Mouse (Mus musculus) inflammation-experienced regulatory T-cells, adult 6 months (primary cell): ENCODE measurements around the gene Glcci1. TPM values are rescaled to one million over a fixed set of nuclear protein-coding genes. Genes with fewer than 3 reads are reported as not detected.

Source experiments
- ATAC-seq: one replicate; pipeline ENCODE4 v1.8.0; 2017
- polyA plus RNA-seq, 3 experiments: library from polyadenylated mRNA; unstranded; fragments of 100-300 nt; shearing (Covaris generic); gene quantifications; one replicate each; pipeline ENCODE4 v1.2.1; 2017

The Glcci1 gene
- polyA plus RNA-seq = 10 to 100 TPM; 24.8 to 33.6 (median 30.3) TPM

- peak; percentile 7 for ATAC-seq
Measured at GRCm38 (mm10) chr6:8509551-8509950, at the start of gene Glcci1. Glcci1 (plus strand) TSS chr6:8509600.

GRCm38 (mm10) chr6:8462447-8462846 is 47.0 kb upstream of the Glcci1 start:
- no peak for ATAC-seq

GRCm38 (mm10) chr6:8465388-8465787 is 44.0 kb upstream of the Glcci1 start:
- ATAC-seq = no peak

- ATAC-seq = no peak
Measured at GRCm38 (mm10) chr6:8465985-8466384, 43.4 kb upstream of the Glcci1 start.

- ATAC-seq = no peak
Measured at GRCm38 (mm10) chr6:8467667-8468337, 41.6 kb upstream of the Glcci1 start.

GRCm38 (mm10) chr6:8469918-8470317 is 39.5 kb upstream of the Glcci1 start:
- ATAC-seq = no peak

- ATAC-seq = no peak
Measured at GRCm38 (mm10) chr6:8472125-8472524, 37.3 kb upstream of the Glcci1 start.

GRCm38 (mm10) chr6:8472915-8473314 is 36.5 kb upstream of the Glcci1 start:
- no peak for ATAC-seq

- no peak for ATAC-seq
Measured at GRCm38 (mm10) chr6:8473498-8473897, 35.9 kb upstream of the Glcci1 start.

- no peak for ATAC-seq
Measured at GRCm38 (mm10) chr6:8474316-8474715, 35.1 kb upstream of the Glcci1 start.

- no peak for ATAC-seq
Measured at GRCm38 (mm10) chr6:8474820-8475219, 34.6 kb upstream of the Glcci1 start.

- no peak for ATAC-seq
Measured at GRCm38 (mm10) chr6:8479176-8479575, 30.2 kb upstream of the Glcci1 start.

- ATAC-seq = peak; percentile 0
Measured at GRCm38 (mm10) chr6:8484437-8485275, 24.7 kb upstream of the Glcci1 start.

- peak; percentile 91 for ATAC-seq
Measured at GRCm38 (mm10) chr6:8485414-8486175, 23.8 kb upstream of the Glcci1 start.

- ATAC-seq = no peak
Measured at GRCm38 (mm10) chr6:8486391-8487043, 22.9 kb upstream of the Glcci1 start.

- no peak for ATAC-seq
Measured at GRCm38 (mm10) chr6:8487044-8487853, 22.2 kb upstream of the Glcci1 start.

GRCm38 (mm10) chr6:8488249-8488648 is 21.2 kb upstream of the Glcci1 start:
- ATAC-seq = no peak

GRCm38 (mm10) chr6:8489266-8489665 is 20.1 kb upstream of the Glcci1 start:
- ATAC-seq = no peak

GRCm38 (mm10) chr6:8489938-8490585 is 19.3 kb upstream of the Glcci1 start:
- peak; percentile 9 for ATAC-seq

- ATAC-seq = no peak
Measured at GRCm38 (mm10) chr6:8492248-8492647, 17.2 kb upstream of the Glcci1 start.
